Mouse (Mus musculus): ENCODE results near the gene Ccr9. TPM values are rescaled to one million over a fixed set of nuclear protein-coding genes. Genes with fewer than 3 reads are reported as not detected.

Ccr9 gene
- polyA plus RNA-seq, 1 experiment from 2014 or later: 0.41 TPM

- Histone ChIP-seq H3K27me3 (replicated peaks; ENCODE audit: control insufficient read depth, insufficient read depth, low read length) (no peaks in the 10 kb centered on the region), H3K36me3 (ENCODE audit: control insufficient read depth, insufficient read depth, low read length) (peaks cover 79% of the 10 kb centered on the region), H3K9ac (ENCODE audit: low read length) (no peak overlapping the region), H3K4me1 (replicated peaks; ENCODE audit: control insufficient read depth, insufficient read depth, low read length) (no peaks in the 10 kb centered on the region), H3K27ac (ENCODE audit: low read depth) (no peak overlapping the region), H3K9me3 (ENCODE audit: control insufficient read depth, low read length) (no peaks in the 10 kb centered on the region), H3K4me3 (ENCODE audit: low read depth, low read length) (no peak overlapping the region), H3K4me2 (ENCODE audit: low read length) (no peak overlapping the region)
- DNase-seq (ENCODE audit: low spot score) (no peak), ATAC-seq (replicated peaks; ENCODE audit: low FRiP score, low TSS enrichment, low read depth) (no peak)
- WGBS: 84% methylated on average over 3 of the region's 3 CpGs
These were observed 137.2 kb downstream of the Ccr9 start for GRCm38 (mm10) chr9:123815444-123815843.

- no peaks in the 10 kb centered on the region for H3K4me1 ChIP-seq (replicated peaks; ENCODE audit: control insufficient read depth, insufficient read depth, low read length)
- H3K9me3 ChIP-seq (ENCODE audit: control insufficient read depth, low read length): no peaks in the 10 kb centered on the region
- DNase-seq (ENCODE audit: low spot score): no peak
- H3K9ac ChIP-seq (ENCODE audit: low read length): no peak overlapping the region
- peaks cover 79% of the 10 kb centered on the region for H3K36me3 ChIP-seq (ENCODE audit: control insufficient read depth, insufficient read depth, low read length)
- H3K27me3 ChIP-seq (replicated peaks; ENCODE audit: control insufficient read depth, insufficient read depth, low read length): no peaks in the 10 kb centered on the region
- ATAC-seq (replicated peaks; ENCODE audit: low FRiP score, low TSS enrichment, low read depth): no peak
- no peak overlapping the region for H3K4me2 ChIP-seq (ENCODE audit: low read length)
- 72% methylated on average over 1 of the region's 1 CpGs for WGBS
- H3K4me3 ChIP-seq (ENCODE audit: low read depth, low read length): no peak overlapping the region
- no peak overlapping the region for H3K27ac ChIP-seq (ENCODE audit: low read depth)
These were observed 137.8 kb downstream of the Ccr9 start for GRCm38 (mm10) chr9:123815996-123816395.

GRCm38 (mm10) chr9:123818601-123819000, 140.4 kb downstream of the Ccr9 start:
- 89% methylated on average over 2 of the region's 2 CpGs for WGBS
- H3K27ac ChIP-seq (ENCODE audit: low read depth): no peak overlapping the region
- H3K4me3 ChIP-seq (ENCODE audit: low read depth, low read length): no peak overlapping the region
- no peak overlapping the region for H3K9ac ChIP-seq (ENCODE audit: low read length)
- H3K4me1 ChIP-seq (replicated peaks; ENCODE audit: control insufficient read depth, insufficient read depth, low read length): no peaks in the 10 kb centered on the region
- H3K27me3 ChIP-seq (replicated peaks; ENCODE audit: control insufficient read depth, insufficient read depth, low read length): no peaks in the 10 kb centered on the region
- H3K36me3 ChIP-seq (ENCODE audit: control insufficient read depth, insufficient read depth, low read length): peaks cover 81% of the 10 kb centered on the region
- no peaks in the 10 kb centered on the region for H3K9me3 ChIP-seq (ENCODE audit: control insufficient read depth, low read length)
- DNase-seq (ENCODE audit: low spot score): no peak
- no peak for ATAC-seq (replicated peaks; ENCODE audit: low FRiP score, low TSS enrichment, low read depth)
- H3K4me2 ChIP-seq (ENCODE audit: low read length): no peak overlapping the region

GRCm38 (mm10) chr9:123826631-123827030, 148.4 kb downstream of the Ccr9 start:
- ATAC-seq (replicated peaks; ENCODE audit: low FRiP score, low TSS enrichment, low read depth) (no peak), DNase-seq (ENCODE audit: low spot score) (no peak)
- no peaks in the 10 kb centered on the region for H3K4me1 ChIP-seq (replicated peaks; ENCODE audit: control insufficient read depth, insufficient read depth, low read length)
- peaks cover 82% of the 10 kb centered on the region for H3K36me3 ChIP-seq (ENCODE audit: control insufficient read depth, insufficient read depth, low read length)
- no peak overlapping the region for H3K27ac ChIP-seq (ENCODE audit: low read depth)
- H3K27me3 ChIP-seq (replicated peaks; ENCODE audit: control insufficient read depth, insufficient read depth, low read length): no peaks in the 10 kb centered on the region
- H3K9me3 ChIP-seq (ENCODE audit: control insufficient read depth, low read length): no peaks in the 10 kb centered on the region
- no peak overlapping the region for H3K4me3 ChIP-seq (ENCODE audit: low read depth, low read length)
- no peak overlapping the region for H3K4me2 ChIP-seq (ENCODE audit: low read length)
- no peak overlapping the region for H3K9ac ChIP-seq (ENCODE audit: low read length)
- WGBS: 78% methylated on average over 3 of the region's 3 CpGs

- H3K27ac ChIP-seq (ENCODE audit: low read depth): no peak overlapping the region
- 95% methylated on average over 4 of the region's 4 CpGs for WGBS
- H3K9me3 ChIP-seq (ENCODE audit: control insufficient read depth, low read length): no peaks in the 10 kb centered on the region
- DNase-seq (ENCODE audit: low spot score) (no peak), ATAC-seq (replicated peaks; ENCODE audit: low FRiP score, low TSS enrichment, low read depth) (no peak)
- no peak overlapping the region for H3K4me3 ChIP-seq (ENCODE audit: low read depth, low read length)
- H3K27me3 ChIP-seq (replicated peaks; ENCODE audit: control insufficient read depth, insufficient read depth, low read length): no peaks in the 10 kb centered on the region
- H3K4me1 ChIP-seq (replicated peaks; ENCODE audit: control insufficient read depth, insufficient read depth, low read length): no peaks in the 10 kb centered on the region
- no peak overlapping the region for H3K9ac ChIP-seq (ENCODE audit: low read length)
- no peak overlapping the region for H3K4me2 ChIP-seq (ENCODE audit: low read length)
- H3K36me3 ChIP-seq (ENCODE audit: control insufficient read depth, insufficient read depth, low read length): peaks cover 69% of the 10 kb centered on the region
These were observed 150.7 kb downstream of the Ccr9 start for GRCm38 (mm10) chr9:123828916-123829315.

Other genes with a start within 250 kb of the Ccr9 start
- 62.1 and 67.1 TPM in 2 replicates for gene Limd1, start 199.7 kb upstream of the Ccr9 start, polyA plus RNA-seq (2014; fragmentation: Nextera tagmentation; extraction: Ambion mirVana)
- gene Sacm1l, start 148.7 kb upstream of the Ccr9 start, polyA plus RNA-seq (2014; fragmentation: Nextera tagmentation; extraction: Ambion mirVana): 51.0 and 55.8 TPM in 2 replicates
- 0.35 and 0.50 TPM in 2 replicates for gene Slc6a20b, start 45.9 kb upstream of the Ccr9 start, polyA plus RNA-seq (2014; fragmentation: Nextera tagmentation; extraction: Ambion mirVana)
- 3.3 and 3.6 TPM in 2 replicates for gene Slc6a20a, start 446 bp downstream of the Ccr9 start, polyA plus RNA-seq (2014; fragmentation: Nextera tagmentation; extraction: Ambion mirVana)
- 43.2 and 51.0 TPM in 2 replicates for gene Lztfl1, start 39.3 kb downstream of the Ccr9 start, polyA plus RNA-seq (2014; fragmentation: Nextera tagmentation; extraction: Ambion mirVana)
- gene Cxcr6, start 128.0 kb downstream of the Ccr9 start, polyA plus RNA-seq (2014; fragmentation: Nextera tagmentation; extraction: Ambion mirVana): 1.3 and 1.9 TPM in 2 replicates
- 12.8 and 13.8 TPM in 2 replicates for gene Fyco1, start 173.5 kb downstream of the Ccr9 start, polyA plus RNA-seq (2014; fragmentation: Nextera tagmentation; extraction: Ambion mirVana)
- gene Xcr1, start 183.6 kb downstream of the Ccr9 start, polyA plus RNA-seq (2014; fragmentation: Nextera tagmentation; extraction: Ambion mirVana): 0.04 and 0.05 TPM in 2 replicates